Mouse (Mus musculus): Measurements from ENCODE around the gene Ppp1cc.
"Not testable (repeated sequence)": the region's sequence is repeated elsewhere in the genome, so short reads cannot be mapped to it uniquely, and the experiment has no call there.

The Ppp1cc gene

DNA sequence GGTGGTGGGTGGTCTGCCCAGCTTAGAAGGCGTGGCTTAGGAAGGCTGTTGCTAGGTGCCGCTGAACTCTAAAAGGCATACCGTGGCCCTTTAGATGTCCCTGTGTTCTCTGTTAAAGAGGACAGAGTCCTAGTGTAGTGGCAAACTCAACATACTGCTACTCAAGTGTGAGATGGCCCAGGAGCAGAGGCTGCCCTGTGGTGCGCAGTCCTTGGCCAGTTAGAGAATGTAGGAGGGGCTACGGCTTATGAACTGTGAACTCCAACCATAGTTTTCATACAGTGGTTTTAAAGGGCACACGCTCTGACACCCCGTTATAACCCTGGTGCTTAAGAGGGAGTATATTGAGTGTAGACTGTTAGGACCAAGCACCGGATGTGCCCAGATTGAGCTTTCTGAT, 13.0 kb downstream of the Ppp1cc start:
- no peak for DNase-seq

DNA sequence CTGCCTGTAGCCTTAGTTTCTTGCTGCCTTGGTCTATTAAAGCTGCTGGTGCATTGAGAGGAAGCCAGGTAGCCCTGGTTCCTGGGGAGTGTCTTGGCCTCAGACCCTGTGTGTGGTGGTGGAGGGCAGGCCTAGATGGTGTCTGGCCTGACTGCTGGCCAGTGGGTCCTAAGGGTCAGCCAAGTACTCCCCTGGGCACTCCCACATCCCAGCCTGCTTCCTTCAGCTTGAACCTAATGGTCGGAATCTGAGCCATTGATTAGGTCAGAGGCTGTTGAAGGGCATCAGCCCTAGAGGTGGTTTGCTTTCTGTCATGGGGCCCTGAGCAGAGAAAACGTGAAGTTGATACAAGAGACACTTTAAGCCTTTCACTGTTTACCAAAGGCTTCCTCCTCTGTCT, 17.3 kb downstream of the Ppp1cc start:
- peak; percentile 44 for DNase-seq

DNA sequence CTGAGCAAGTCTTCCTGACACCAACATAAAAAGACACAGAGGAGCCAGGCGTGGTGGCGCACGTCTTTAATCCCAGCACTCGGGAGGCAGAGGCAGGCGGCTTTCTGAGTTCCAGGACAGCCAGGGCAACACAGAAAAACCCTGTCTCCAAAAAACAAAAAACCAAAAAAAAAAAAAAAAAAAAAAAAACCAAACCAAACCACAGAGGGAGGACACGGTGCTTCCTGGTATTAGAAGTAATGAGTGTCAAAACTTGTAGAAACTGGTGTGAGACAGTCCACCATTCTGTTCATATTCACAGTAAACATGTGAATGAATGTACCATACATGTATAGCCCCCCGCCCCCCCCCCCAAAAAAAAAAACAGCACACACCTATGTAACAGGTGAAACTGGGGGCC, 17.9 kb downstream of the Ppp1cc start:
- DNase-seq = no peak

DNA sequence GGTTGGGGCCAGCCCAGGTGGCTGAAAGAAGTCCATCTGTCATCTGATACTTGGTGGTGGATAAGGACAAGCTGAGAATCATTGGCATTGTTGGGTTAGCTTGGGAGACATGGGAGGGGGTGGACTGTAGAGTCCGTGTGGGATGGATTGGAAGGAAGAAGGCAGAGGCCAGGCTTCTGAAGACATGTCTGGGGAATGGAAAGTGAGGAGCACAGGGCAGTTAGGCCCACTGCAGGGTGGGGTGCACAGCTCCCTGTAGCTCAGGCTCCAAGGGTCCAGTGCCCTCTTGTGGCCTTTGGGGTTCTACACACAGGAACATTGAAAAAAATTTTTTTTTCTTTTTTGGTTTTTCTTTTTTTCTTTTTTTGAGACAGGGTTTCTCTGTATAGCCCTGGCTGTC, 18.3 kb downstream of the Ppp1cc start:
- DNase-seq = peak; percentile 44

DNA sequence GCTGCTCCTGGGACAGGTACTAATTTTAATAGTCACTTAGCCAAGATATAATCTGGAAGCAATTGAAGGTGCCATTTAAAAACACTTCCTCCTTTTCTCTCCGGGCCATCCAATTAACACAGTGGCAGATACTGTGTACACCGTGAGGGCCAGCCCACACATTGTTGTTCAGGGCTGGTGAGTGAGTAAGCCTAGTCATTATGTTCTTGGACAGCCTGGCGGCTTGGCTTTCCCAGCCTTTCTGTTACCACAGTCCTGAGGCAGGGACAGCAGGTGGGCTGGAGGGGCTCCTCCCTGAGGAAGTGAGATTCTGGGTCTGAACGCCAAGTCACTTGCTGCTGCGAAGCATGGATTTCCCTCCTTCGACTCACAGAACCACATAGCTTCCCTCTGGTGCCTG, 21.6 kb downstream of the Ppp1cc start:
- DNase-seq = no peak

DNA sequence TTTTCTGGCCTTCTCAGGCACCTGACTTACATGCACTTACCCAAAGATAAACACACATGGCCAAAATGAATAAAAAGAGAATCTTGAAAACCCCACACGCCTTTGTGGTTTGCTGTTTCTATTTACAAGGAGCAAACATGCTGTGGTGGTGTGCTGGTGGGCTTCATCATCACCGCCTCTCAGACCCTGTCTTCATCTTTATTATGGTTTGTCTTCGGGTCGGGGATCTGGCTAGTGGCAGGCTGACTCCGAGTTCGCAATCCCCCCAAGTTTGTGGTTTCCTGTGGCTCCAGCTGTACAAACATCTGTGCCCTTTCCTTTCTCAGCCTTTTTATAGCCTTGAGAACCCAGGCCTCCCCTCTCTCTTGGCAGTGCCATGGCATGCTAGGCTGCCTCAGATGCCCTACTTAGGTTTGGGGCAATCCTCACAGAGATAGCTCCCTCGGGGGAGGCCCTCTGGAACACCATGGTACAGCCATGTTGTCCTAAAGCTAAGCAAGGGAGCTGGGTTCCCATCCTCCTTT, 26.3 kb downstream of the Ppp1cc start:
- no peak for DNase-seq

DNA sequence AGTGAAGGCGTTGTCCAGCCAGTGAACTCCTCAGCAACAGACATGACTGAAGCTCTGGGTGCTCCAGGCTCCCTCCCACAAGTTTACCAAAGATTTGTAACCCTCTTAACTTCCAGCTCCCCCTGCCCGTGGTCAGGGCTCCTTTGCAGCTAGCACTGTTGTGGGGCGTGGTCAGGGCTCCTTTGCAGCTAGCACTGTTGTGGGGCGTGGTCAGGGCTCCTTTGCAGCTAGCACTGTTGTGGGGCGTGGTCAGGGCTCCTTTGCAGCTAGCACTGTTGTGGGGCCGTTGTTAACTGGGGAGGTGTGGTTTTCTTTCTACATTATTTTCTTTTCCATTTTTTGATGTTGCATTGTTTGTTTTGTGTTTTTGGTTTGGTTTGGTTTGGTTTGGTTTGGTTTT, 26.8 kb downstream of the Ppp1cc start:
- DNase-seq = not testable (repeated sequence)

DNA sequence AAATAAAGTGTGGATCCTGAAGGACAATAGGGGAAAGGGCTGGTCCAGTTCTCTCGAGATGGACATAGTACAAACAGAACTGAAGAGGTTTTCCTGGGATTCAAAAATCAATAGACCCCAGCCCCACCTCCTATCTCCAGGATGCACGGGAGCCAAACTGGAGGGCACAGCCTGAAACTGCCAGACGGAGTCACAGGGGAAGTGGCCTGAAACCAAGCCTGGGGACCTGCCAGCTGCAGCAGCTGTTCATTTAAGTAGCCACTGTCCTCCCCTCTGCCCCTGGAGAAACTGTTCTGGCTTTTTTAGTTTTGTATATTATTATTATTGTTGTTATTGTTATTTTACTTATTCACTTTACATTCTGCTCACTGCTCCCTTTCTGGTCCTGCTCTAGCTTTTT, 31.0 kb downstream of the Ppp1cc start:
- DNase-seq = no peak

DNA sequence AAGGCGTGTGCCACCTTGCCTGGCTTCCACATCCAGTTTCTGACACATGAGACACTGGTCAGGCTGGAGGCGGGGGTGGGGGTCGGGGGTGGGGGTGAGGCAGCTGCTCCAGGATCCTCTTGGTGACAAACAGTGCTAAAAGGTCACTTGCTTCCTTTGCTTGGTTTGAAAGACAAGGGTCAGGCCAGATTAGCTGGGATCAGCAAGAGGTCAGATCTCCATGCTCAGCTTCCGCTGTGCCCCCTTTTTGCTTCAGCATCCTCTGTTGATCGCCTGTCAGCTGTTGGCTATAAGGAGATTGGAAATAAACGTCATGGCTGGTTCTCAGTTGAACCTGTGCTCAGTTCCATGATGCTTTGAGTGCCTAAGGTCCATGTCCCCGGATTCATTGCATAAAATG, 32.4 kb downstream of the Ppp1cc start:
- no peak for DNase-seq

DNA sequence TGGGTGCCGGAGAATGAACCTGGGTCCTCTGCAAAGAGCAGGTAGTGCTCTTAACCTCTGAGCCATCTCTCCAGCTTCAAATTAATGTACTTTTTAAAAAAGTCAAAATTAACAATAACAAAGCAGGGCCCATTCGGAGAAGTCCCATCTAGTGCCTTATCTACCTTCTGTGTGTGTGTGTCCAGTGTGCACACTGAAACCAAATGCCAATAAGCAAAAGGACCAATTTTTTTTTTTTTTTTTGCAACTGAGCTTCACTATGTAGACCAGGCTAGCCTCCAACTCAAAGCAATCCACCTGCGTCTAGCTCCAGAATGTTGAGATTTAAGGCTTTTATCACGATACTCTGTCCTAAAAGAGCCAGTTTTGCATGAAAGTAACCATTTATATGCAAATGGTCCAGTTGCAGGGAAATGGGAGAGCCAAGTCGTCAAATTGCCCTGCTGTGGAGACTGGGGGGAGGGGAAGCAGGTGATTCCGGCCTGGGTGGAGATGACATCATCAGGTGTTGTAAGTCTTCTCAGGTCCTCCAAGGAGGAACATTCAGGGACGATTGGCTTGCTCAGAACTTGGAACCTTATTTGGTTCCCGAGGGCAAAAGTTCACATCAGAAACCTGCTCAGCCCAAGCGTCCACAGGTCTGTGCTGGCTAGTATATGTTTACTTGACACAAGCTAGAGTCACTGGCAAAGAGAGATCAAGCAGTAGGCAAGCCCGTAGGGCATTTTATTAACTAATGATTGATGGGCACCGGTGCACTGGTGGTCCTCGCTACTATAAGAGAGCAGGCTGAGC, 33.4 kb downstream of the Ppp1cc start:
- DNase-seq = no peak

DNA sequence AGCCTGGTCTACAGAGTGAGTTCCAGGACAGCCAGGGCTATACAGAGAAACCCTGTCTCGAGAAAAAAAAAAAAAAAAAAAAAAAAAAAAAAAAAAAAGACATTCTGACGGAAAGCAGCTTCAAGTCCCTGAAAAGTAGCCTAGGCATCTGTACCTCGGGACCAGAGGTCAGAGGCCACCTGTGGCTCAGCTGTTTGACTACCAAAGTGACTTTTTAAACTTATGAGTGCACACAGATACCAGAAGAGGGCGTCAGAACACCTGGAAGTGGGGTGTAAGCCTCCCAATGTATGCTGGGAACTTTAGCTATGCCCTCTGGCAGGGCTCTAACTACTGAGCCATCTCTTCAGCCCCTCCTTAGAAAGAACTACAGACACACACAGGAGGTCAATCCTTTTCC, 34.3 kb downstream of the Ppp1cc start:
- no peak for DNase-seq

DNA sequence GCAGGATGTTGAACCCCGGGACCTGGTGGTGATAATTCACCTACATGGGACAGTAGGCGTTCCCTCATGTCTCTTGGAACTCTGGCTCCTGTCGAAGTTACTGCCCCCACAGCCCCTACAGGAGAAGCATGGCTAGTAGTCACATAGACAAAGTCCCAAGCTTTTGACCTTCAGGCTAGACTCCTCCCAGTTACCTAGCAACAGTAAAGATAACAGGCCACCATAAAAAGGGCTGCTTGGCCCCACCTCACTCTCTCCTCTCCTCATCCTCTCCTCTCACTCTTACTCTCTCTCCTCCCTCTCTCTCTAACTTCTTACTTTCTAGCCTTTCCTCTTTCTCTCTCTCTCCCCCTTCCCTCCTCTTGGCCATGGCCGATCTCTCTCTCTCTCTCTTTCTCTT, 42.8 kb downstream of the Ppp1cc start:
- no peak for DNase-seq

DNA sequence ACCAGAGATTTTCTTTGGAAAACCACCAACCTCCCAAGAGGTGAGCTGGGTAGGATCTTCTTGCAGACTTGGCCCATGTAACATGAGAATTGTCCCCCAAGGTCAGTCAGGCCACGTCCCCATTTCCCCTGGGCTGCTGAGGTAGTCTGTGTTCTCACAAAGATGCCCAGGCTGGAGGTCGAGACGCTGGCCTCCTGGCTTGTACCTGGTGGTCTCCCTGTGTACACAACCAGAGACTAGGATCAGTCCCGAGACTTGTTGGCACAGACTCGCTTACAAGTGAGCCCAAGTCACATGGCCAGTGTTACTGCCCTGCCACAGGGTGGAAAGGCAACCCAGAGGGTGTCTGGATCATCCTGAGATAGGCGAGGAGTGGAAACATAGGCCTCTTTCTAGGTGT, 43.8 kb downstream of the Ppp1cc start:
- DNase-seq = no peak

DNA sequence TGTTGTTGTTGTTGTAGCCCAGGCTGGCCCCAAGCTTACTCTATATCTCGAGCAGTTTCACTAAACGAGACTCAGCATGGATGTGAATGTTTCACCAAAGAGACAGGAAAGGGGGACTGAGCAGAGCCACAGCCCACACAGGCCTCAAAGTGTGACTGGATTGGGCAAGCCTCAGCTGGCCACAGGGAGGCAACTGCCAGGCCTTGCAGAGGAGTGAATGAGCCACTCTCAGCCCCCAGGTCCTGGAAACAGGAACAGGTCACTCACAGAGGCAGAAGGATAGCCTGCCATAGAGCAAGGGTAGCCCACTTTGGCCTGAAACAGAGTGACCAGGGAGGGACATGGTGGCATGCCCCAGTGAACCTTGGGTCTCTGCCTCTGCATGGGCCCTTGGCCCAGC, 46.1 kb downstream of the Ppp1cc start:
- DNase-seq = no peak

DNA sequence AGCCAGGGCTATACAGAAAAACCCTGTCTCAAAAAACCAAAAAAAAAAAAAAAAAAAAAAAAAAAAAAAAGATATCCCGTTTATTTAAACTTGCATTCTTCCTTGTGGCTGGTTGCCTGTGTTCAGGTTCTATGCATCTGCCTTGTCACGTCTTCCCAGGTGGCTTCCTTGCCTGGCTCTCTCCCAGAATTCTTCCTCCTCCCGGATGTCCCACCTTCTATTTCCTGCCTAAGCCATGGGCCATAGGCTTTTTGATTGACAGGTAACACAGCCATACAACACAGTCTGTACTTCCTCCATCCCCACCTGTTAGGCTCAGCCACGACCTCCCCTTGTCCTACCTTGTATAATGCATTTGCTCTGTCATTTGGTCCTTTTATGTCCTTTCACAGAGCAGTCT, 48.4 kb downstream of the Ppp1cc start, which contains the start of gene Hvcn1:
Gene Hvcn1 (plus strand): TSS at position 330 of the 400 bp plus-strand sequence.
- DNase-seq = no peak

DNA sequence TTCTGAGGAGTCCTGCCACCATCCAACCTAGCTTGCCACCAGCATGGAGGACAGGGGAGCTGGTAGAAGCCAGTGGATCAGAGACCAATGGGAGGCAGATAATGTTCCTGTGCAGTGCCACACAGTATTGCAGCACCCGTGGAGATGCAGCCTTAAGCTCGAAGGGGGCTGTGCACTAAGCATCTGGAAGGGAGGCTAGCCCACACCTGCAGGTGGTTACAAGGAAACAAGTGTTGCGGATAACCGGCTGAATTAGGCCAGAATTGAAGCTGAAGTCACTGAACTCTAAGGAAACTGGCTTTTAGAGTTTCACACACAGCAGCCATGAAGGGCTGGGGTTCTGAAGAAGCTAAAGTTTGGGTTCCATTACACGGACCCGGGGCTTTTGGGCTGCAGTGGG, 50.8 kb downstream of the Ppp1cc start:
- DNase-seq = no peak

DNA sequence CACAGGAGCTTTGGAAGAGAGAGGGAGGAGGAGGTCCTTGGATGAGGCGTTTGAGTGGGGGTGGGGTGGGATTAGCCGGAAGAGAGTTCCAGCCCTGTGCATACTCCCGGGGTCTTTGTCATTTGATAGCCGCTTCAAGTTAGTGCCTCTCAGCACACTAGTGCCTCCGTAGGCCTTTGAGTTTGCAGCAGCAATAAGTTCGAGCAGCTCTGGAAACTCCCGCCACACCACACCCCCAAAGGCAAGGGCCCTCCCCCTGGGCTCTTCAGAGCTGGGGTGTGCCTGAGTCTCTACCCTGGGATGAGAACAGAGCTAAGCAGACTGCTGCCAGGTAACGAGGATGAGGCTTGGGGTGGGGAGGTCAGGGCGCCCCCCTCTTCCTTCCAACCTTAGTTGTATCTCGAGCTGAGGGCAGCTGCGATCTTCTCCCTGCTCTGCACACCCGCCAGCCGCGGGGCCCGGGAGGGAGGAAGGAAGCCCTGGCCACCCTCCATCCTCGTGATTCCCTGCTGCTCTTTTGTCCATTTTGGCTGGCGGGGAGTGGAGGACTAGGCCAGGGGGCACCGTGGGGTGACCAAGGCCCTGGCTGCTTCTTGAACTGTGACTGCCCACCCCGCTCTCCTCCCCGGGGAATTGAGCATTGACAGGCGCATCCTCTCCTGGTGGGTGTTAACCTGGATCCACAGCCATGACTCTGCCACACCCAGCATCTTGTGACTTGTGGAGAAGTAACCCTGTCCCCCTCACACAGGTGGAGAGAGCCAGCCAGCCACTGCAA, 51.7 kb downstream of the Ppp1cc start:
- no peak for DNase-seq

DNA sequence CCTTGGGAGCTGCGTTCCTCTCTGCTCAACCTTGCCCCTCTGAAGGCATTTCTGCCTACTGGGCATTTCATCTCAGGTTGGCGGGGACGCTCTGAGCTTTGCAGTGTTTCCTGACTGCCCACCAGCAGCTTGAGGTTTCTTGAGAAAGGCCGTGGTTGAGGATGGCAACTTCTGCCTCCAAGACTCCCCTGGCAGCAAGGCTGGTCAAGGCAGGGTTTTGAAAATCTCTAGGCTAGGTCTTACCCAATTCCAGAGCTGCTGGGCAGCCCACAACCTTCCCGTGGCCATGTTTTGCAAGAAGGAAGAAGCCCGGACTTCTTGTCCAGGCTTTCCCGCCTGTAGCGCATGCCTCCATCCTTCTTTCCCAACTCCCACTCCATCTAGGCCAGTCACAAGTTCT, 52.8 kb downstream of the Ppp1cc start:
- DNase-seq = no peak

DNA sequence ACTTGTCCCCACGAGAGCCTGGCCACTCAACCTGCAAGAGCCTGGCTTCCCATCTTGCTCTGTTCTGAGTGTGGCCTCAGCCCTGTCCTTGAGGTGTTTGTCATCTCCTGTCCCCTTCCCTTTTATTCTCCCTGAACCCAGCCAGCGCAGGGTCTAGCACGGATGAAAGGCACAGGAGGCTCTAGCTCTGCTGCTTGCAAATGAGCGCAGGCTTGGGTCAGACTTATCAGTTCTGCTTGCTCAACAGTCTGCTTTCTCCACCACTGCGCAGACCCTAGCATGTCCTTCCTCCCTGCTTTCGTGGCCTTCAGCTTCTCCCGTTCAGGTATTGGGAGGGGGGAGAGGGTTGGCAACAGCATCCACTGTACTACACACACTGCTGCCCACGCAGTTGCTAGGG, 54.0 kb downstream of the Ppp1cc start:
- no peak for DNase-seq

DNA sequence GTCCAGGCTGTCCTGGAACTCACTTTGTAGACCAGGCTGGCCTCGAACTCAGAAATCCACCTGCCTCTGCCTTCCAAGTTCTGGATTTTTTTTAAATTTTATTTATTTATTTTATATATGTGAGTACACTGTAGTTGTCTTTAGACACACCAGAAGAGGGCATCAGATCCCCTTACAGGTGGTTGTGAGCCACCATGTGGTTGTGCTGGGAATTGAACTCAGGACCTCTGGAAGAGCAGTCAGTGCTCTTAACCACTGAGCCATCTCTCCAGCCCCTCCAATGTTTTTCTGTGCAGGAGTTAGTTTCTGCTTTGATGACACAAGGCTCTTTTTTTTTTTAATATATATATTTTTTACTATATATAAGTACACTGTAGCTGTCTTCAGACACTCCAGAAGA, 54.7 kb downstream of the Ppp1cc start:
- DNase-seq = not testable (repeated sequence)

DNA sequence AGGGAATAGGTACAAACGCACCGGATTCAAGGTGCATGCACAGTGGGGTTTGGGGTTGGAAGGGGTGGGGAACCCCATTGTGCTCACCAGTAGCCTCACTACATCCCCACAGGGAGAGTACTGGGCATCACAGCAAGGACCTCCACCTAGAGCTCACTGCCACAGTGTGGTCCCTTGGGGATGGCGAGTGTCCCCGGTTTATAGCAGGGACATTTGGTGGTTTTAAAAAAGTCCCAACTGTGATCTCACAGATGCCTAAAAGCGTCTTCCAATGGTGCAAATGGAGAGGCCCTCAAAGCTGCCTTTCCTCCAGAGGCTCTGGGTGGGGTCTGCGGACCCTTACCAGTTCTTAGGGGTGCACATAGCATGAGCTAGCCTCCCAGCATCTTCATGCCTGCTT, 55.8 kb downstream of the Ppp1cc start:
- DNase-seq = no peak

DNA sequence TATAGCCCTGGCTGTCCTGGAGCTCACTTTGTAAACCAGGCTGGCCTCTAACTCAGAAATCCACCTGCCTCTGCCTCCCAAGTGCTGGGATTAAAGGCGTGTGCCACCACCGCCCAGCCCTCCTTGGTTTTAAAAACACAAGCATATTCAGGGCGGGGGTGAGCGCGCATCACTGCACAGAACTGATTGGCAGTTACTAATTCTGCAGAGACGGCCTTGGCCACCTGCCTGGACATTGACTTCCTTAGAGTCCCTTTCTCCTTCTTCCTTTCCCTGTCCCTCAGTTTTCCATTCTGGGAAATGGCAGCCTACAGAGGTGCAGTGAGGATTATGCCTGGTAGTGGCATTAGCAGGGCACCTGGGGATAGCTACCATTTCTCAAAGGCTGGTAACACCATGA, 59.6 kb downstream of the Ppp1cc start:
- DNase-seq = no peak

DNA sequence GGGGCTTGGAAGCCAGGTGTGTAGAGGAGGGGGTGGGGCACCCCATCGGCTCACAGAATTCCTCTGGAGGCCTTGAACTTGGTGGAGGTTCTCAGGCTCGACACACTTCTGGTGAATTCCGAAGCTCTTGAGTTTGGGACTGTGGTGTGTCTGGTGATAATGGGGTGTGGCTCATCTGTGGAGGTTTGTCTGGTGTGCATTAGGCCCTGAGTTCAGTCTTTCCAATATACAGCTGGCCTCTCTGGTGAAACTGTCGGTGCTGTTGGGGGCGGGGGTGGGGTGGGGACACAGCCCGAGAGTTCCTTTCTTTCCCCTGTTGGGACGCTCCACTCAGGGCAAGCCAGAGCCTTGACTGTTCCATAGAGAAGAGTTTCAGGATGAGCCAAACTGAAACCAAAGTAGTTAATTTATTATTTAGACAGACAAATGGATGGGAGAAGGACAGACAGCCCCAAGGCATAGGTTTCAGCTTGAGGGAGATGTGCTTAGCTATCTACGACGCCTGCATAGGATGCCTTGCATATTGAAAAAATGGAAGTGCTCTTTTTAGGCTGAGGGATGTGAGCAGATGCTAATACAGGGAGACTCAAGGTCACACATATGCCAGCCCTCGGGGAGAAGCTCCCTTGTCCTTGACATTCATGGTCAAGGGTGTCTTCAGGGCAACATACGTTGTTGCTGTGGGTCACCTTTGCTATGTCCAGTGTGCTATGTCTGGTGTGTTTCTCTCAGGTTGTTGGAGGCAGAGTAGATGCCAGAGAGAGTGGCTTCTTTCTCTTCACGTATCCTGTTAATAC, 60.2 kb downstream of the Ppp1cc start:
- DNase-seq = no peak
